Mouse (Mus musculus): ENCODE measurements around the gene Frem2. TPM values are rescaled to one million over a fixed set of nuclear protein-coding genes. Genes with fewer than 3 reads are reported as not detected.

Gene Frem2
- polyA plus RNA-seq, 1 experiment from 2014 or later: 1.6 TPM

- H3K9me3 ChIP-seq: no peaks in the 10 kb centered on the region
- no peak overlapping the region for H3K27ac ChIP-seq (replicated peaks)
- no peak overlapping the region for H3K4me3 ChIP-seq
- no peaks in the 10 kb centered on the region for H3K36me3 ChIP-seq
- 76% methylated on average over 3 of the region's 3 CpGs for WGBS
- ATAC-seq (ENCODE audit: low FRiP score, low read depth): no peak
- H3K27me3 ChIP-seq: no peaks in the 10 kb centered on the region
- H3K9ac ChIP-seq: no peak overlapping the region
- H3K4me2 ChIP-seq: no peak overlapping the region
- H3K4me1 ChIP-seq (replicated peaks): no peaks in the 10 kb centered on the region
Observed at GRCm38 (mm10) chr3:53611106-53611505, 46.0 kb downstream of the Frem2 start.

GRCm38 (mm10) chr3:53609851-53610250, 47.3 kb downstream of the Frem2 start:
- 24% methylated on average over 4 of the region's 4 CpGs for WGBS
- no peaks in the 10 kb centered on the region for H3K9me3 ChIP-seq
- H3K4me1 ChIP-seq (replicated peaks): no peaks in the 10 kb centered on the region
- no peak overlapping the region for H3K4me3 ChIP-seq
- ATAC-seq (ENCODE audit: low FRiP score, low read depth): no peak
- no peaks in the 10 kb centered on the region for H3K36me3 ChIP-seq
- H3K4me2 ChIP-seq: no peak overlapping the region
- no peaks in the 10 kb centered on the region for H3K27me3 ChIP-seq
- H3K27ac ChIP-seq (replicated peaks): no peak overlapping the region
- H3K9ac ChIP-seq: no peak overlapping the region

GRCm38 (mm10) chr3:53600140-53600539, 57.0 kb downstream of the Frem2 start:
- H3K27ac ChIP-seq (replicated peaks): no peak overlapping the region
- 63% methylated on average over 4 of the region's 4 CpGs for WGBS
- H3K4me3 ChIP-seq: no peak overlapping the region
- ATAC-seq (ENCODE audit: low FRiP score, low read depth): no peak
- no peak overlapping the region for H3K9ac ChIP-seq
- H3K36me3 ChIP-seq: no peaks in the 10 kb centered on the region
- H3K9me3 ChIP-seq: no peaks in the 10 kb centered on the region
- no peak overlapping the region for H3K4me2 ChIP-seq
- H3K4me1 ChIP-seq (replicated peaks): 0 out of 2 replicates have a peak, but pooled peaks cover 4% of the 10 kb centered on the region
- H3K27me3 ChIP-seq: no peaks in the 10 kb centered on the region

- 0 out of 2 replicates have a peak, but pooled peaks cover 4% of the 10 kb centered on the region for H3K4me1 ChIP-seq (replicated peaks)
- H3K27me3 ChIP-seq: no peaks in the 10 kb centered on the region
- no peaks in the 10 kb centered on the region for H3K36me3 ChIP-seq
- H3K4me3 ChIP-seq: no peak overlapping the region
- no peaks in the 10 kb centered on the region for H3K9me3 ChIP-seq
- ATAC-seq (ENCODE audit: low FRiP score, low read depth): no peak
- H3K9ac ChIP-seq: no peak overlapping the region
- WGBS: 53% methylated on average over 7 of the region's 7 CpGs
- no peak overlapping the region for H3K27ac ChIP-seq (replicated peaks)
- H3K4me2 ChIP-seq: no peak overlapping the region
Observed at GRCm38 (mm10) chr3:53599315-53599714, 57.8 kb downstream of the Frem2 start.

- Histone ChIP-seq H3K4me3 (no peak overlapping the region), H3K9me3 (no peaks in the 10 kb centered on the region), H3K36me3 (no peaks in the 10 kb centered on the region), H3K27ac (replicated peaks) (no peak overlapping the region), H3K9ac (no peak overlapping the region), H3K27me3 (no peaks in the 10 kb centered on the region), H3K4me1 (replicated peaks) (0 out of 2 replicates have a peak, but pooled peaks cover 4% of the 10 kb centered on the region), H3K4me2 (no peak overlapping the region)
- 10% methylated on average over 9 of the region's 9 CpGs for WGBS
- no peak for ATAC-seq (ENCODE audit: low FRiP score, low read depth)
Observed at GRCm38 (mm10) chr3:53598153-53598800, 58.9 kb downstream of the Frem2 start.

GRCm38 (mm10) chr3:53594471-53594870, 62.7 kb downstream of the Frem2 start:
- Histone ChIP-seq H3K9me3 (no peaks in the 10 kb centered on the region), H3K4me3 (no peak overlapping the region), H3K36me3 (no peaks in the 10 kb centered on the region), H3K4me2 (no peak overlapping the region), H3K9ac (no peak overlapping the region), H3K27ac (replicated peaks) (no peak overlapping the region), H3K4me1 (replicated peaks) (0 out of 2 replicates have a peak, but pooled peaks cover 7% of the 10 kb centered on the region), H3K27me3 (no peaks in the 10 kb centered on the region)
- ATAC-seq (ENCODE audit: low FRiP score, low read depth): no peak
- 64% methylated on average over 4 of the region's 4 CpGs for WGBS

- no peak for ATAC-seq (ENCODE audit: low FRiP score, low read depth)
- Histone ChIP-seq H3K9ac (no peak overlapping the region), H3K36me3 (no peaks in the 10 kb centered on the region), H3K27me3 (no peaks in the 10 kb centered on the region), H3K27ac (replicated peaks) (no peak overlapping the region), H3K4me2 (no peak overlapping the region), H3K4me3 (no peak overlapping the region), H3K4me1 (replicated peaks) (0 out of 2 replicates have a peak, but pooled peaks cover 7% of the 10 kb centered on the region), H3K9me3 (no peaks in the 10 kb centered on the region)
- 6% methylated on average over 3 of the region's 3 CpGs for WGBS
Observed at GRCm38 (mm10) chr3:53593718-53594117, 63.4 kb downstream of the Frem2 start.

- Histone ChIP-seq H3K4me2 (no peak overlapping the region), H3K4me1 (replicated peaks) (0 out of 2 replicates have a peak, but pooled peaks cover 3% of the 10 kb centered on the region), H3K27me3 (no peaks in the 10 kb centered on the region), H3K9me3 (no peaks in the 10 kb centered on the region), H3K36me3 (no peaks in the 10 kb centered on the region), H3K27ac (replicated peaks) (no peak overlapping the region), H3K4me3 (no peak overlapping the region), H3K9ac (no peak overlapping the region)
- no peak for ATAC-seq (ENCODE audit: low FRiP score, low read depth)
- 95% methylated on average over 7 of the region's 7 CpGs for WGBS
Observed at GRCm38 (mm10) chr3:53592036-53592435, 65.1 kb downstream of the Frem2 start.

- no peaks in the 10 kb centered on the region for H3K27me3 ChIP-seq
- no peak overlapping the region for H3K4me3 ChIP-seq
- H3K36me3 ChIP-seq: no peaks in the 10 kb centered on the region
- 0 out of 2 replicates have a peak, but pooled peaks cover 3% of the 10 kb centered on the region for H3K4me1 ChIP-seq (replicated peaks)
- WGBS: 4% methylated on average over 2 of the region's 2 CpGs
- H3K27ac ChIP-seq (replicated peaks): no peak overlapping the region
- no peaks in the 10 kb centered on the region for H3K9me3 ChIP-seq
- H3K4me2 ChIP-seq: no peak overlapping the region
- H3K9ac ChIP-seq: no peak overlapping the region
- ATAC-seq (ENCODE audit: low FRiP score, low read depth): peak; percentile 66
Observed at GRCm38 (mm10) chr3:53590139-53590621, 67.0 kb downstream of the Frem2 start.

- no peak for ATAC-seq (ENCODE audit: low FRiP score, low read depth)
- H3K27ac ChIP-seq (replicated peaks): no peak overlapping the region
- no peaks in the 10 kb centered on the region for H3K9me3 ChIP-seq
- H3K4me3 ChIP-seq: no peak overlapping the region
- 91% methylated on average over 8 of the region's 8 CpGs for WGBS
- H3K36me3 ChIP-seq: no peaks in the 10 kb centered on the region
- H3K27me3 ChIP-seq: no peaks in the 10 kb centered on the region
- no peaks in the 10 kb centered on the region for H3K4me1 ChIP-seq (replicated peaks)
- no peak overlapping the region for H3K9ac ChIP-seq
- H3K4me2 ChIP-seq: no peak overlapping the region
Observed at GRCm38 (mm10) chr3:53583248-53583647, 73.9 kb downstream of the Frem2 start.

GRCm38 (mm10) chr3:53580596-53581254, 76.4 kb downstream of the Frem2 start:
- WGBS: 80% methylated on average over 5 of the region's 5 CpGs
- no peak overlapping the region for H3K4me3 ChIP-seq
- no peak overlapping the region for H3K27ac ChIP-seq (replicated peaks)
- H3K4me2 ChIP-seq: no peak overlapping the region
- ATAC-seq (ENCODE audit: low FRiP score, low read depth): no peak
- no peaks in the 10 kb centered on the region for H3K4me1 ChIP-seq (replicated peaks)
- no peak overlapping the region for H3K9ac ChIP-seq
- H3K27me3 ChIP-seq: no peaks in the 10 kb centered on the region
- no peaks in the 10 kb centered on the region for H3K9me3 ChIP-seq
- H3K36me3 ChIP-seq: no peaks in the 10 kb centered on the region

GRCm38 (mm10) chr3:53579121-53579704, 77.9 kb downstream of the Frem2 start:
- H3K36me3 ChIP-seq: no peaks in the 10 kb centered on the region
- no peaks in the 10 kb centered on the region for H3K4me1 ChIP-seq (replicated peaks)
- no peaks in the 10 kb centered on the region for H3K27me3 ChIP-seq
- no peak overlapping the region for H3K9ac ChIP-seq
- no peak overlapping the region for H3K4me3 ChIP-seq
- no peaks in the 10 kb centered on the region for H3K9me3 ChIP-seq
- WGBS: 87% methylated on average over 10 of the region's 10 CpGs
- no peak overlapping the region for H3K27ac ChIP-seq (replicated peaks)
- H3K4me2 ChIP-seq: no peak overlapping the region
- ATAC-seq (ENCODE audit: low FRiP score, low read depth): no peak
